Mouse (Mus musculus) heart, postnatal 10 days (tissue): ENCODE results near the gene H2-Q10. TPM values are rescaled to one million over a fixed set of nuclear protein-coding genes. Genes with fewer than 3 reads are reported as not detected.
"Not testable (repeated sequence)": the region's sequence is repeated elsewhere in the genome, so short reads cannot be mapped to it uniquely, and the experiment has no call there.

Source experiments
- DNase-seq, 2 experiments: peaks; one replicate each; pipeline ENCODE4 v3.0.0; 2021
- intact Hi-C: fragments of 180-260 bp; cut with DNase I; formaldehyde crosslinking; loops from one replicate; pipeline ENCODE4 v1.15.1; 2025
- total RNA-seq, 2 experiments: library from RNA; stranded (reverse); gene quantifications; 2 replicates each; pipeline ENCODE4 v1.2.3; 2021

The H2-Q10 gene
- under 1 TPM; 0.27 to 0.34 TPM for total RNA-seq

- intact Hi-C loops = no loop called here
- no peak for DNase-seq
Measured at GRCm38 (mm10) chr17:35469842-35470751, at the start of gene H2-Q10. Gene H2-Q10, plus strand, starts transcription at chr17:35470089.

- peak in 1 of 2 experiments; percentile 42 for DNase-seq
- intact Hi-C loops = not testable (repeated sequence)
Measured at GRCm38 (mm10) chr17:35420206-35420810, 49.6 kb upstream of the H2-Q10 start.

GRCm38 (mm10) chr17:35421331-35421730 is 48.6 kb upstream of the H2-Q10 start:
- intact Hi-C loops, DNase-seq: not testable (repeated sequence)

GRCm38 (mm10) chr17:35422360-35422759 is 47.5 kb upstream of the H2-Q10 start:
- intact Hi-C loops, DNase-seq: not testable (repeated sequence)

GRCm38 (mm10) chr17:35423131-35423810 is 46.6 kb upstream of the H2-Q10 start:
- intact Hi-C loops, DNase-seq: not testable (repeated sequence)

- intact Hi-C loops, DNase-seq: not testable (repeated sequence)
Measured at GRCm38 (mm10) chr17:35424106-35424505, 45.8 kb upstream of the H2-Q10 start.

GRCm38 (mm10) chr17:35424624-35425416 is 45.1 kb upstream of the H2-Q10 start, which contains the start of gene H2-Q6:
Gene H2-Q6, plus strand, starts transcription at chr17:35424850.
- DNase-seq = peak; percentile 29 to 67
- intact Hi-C loops = not testable (repeated sequence)

- DNase-seq, intact Hi-C loops: not testable (repeated sequence)
Measured at GRCm38 (mm10) chr17:35425474-35425873, 44.4 kb upstream of the H2-Q10 start.

- intact Hi-C loops, DNase-seq: not testable (repeated sequence)
Measured at GRCm38 (mm10) chr17:35428883-35429282, 41.0 kb upstream of the H2-Q10 start.

GRCm38 (mm10) chr17:35430671-35431070 is 39.2 kb upstream of the H2-Q10 start:
- DNase-seq, intact Hi-C loops: not testable (repeated sequence)

GRCm38 (mm10) chr17:35432167-35432566 is 37.7 kb upstream of the H2-Q10 start:
- DNase-seq, intact Hi-C loops: not testable (repeated sequence)

- intact Hi-C loops, DNase-seq: not testable (repeated sequence)
Measured at GRCm38 (mm10) chr17:35434836-35435235, 35.1 kb upstream of the H2-Q10 start.

- intact Hi-C loops, DNase-seq: not testable (repeated sequence)
Measured at GRCm38 (mm10) chr17:35435577-35435976, 34.3 kb upstream of the H2-Q10 start.

- intact Hi-C loops, DNase-seq: not testable (repeated sequence)
Measured at GRCm38 (mm10) chr17:35437386-35437936, 32.4 kb upstream of the H2-Q10 start.

- intact Hi-C loops, DNase-seq: not testable (repeated sequence)
Measured at GRCm38 (mm10) chr17:35438395-35438794, 31.5 kb upstream of the H2-Q10 start.

GRCm38 (mm10) chr17:35438885-35439284 is 31.0 kb upstream of the H2-Q10 start, which contains the start of gene H2-Q7:
Gene H2-Q7, plus strand, starts transcription at chr17:35439155.
- intact Hi-C loops = not testable (repeated sequence)
- peak; percentile 84 to 89 for DNase-seq

GRCm38 (mm10) chr17:35439295-35439747 is 30.6 kb upstream of the H2-Q10 start:
- peak; percentile 12 to 23 for DNase-seq
- intact Hi-C loops = not testable (repeated sequence)

GRCm38 (mm10) chr17:35439925-35440645 is 29.8 kb upstream of the H2-Q10 start:
- DNase-seq, intact Hi-C loops: not testable (repeated sequence)

- DNase-seq, intact Hi-C loops: not testable (repeated sequence)
Measured at GRCm38 (mm10) chr17:35442376-35442775, 27.5 kb upstream of the H2-Q10 start.
